Mouse (Mus musculus): ENCODE data around the gene Tshz2.

DNA sequence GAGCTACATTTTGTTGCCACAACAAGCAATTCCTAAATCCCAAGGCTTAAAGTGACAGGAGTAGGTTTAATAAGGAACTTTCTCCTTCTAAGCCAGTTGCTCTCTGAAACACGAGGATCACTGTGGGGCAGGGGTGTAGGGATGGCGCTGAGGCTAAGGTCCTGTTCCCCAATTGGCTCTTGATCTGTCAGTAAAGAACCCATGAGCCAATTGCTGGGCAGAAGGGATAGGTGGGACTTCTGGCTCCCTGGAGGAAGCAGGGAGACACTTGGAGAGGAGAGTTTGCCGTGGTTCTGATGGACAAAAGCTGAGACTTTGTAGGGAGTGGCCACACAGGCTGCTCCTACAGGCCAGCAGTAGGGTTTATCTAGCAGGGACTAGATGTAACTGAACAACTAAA, 128.9 kb downstream of the Tshz2 start:
- TF ChIP-seq POLR2A (IDR thresholded peaks at IDR 0.05; ENCODE audit: control insufficient read depth, low read depth, low read length) (no peak), CTCF (IDR thresholded peaks at IDR 0.05; ENCODE audit: control insufficient read depth, insufficient read depth, insufficient replicate concordance, low read depth, low read length) (no peak)
